Mouse (Mus musculus): ENCODE measurements around the gene Tomm40. TPM values are rescaled to one million over a fixed set of nuclear protein-coding genes. Genes with fewer than 3 reads are reported as not detected.

Gene Tomm40
- polyA plus RNA-seq, 1 experiment from 2014 or later: 81.5 TPM

- no peaks in the 10 kb centered on the region for H3K9me3 ChIP-seq (ENCODE audit: low read length)
- ATAC-seq: no peak
Observed at GRCm38 (mm10) chr7:19697949-19698906, 17.0 kb downstream of the Tomm40 start.

GRCm38 (mm10) chr7:19696336-19696873 lies 18.8 kb downstream of the Tomm40 start:
- Histone ChIP-seq H3K36me3 (replicated peaks; ENCODE audit: insufficient read depth, low read length) (peaks cover 11% of the 10 kb centered on the region), H3K27me3 (ENCODE audit: insufficient read depth, low read length) (no peaks in the 10 kb centered on the region), H3K4me3 (ENCODE audit: low read depth, low read length) (peak overlapping the region; percentile 49), H3K9me3 (ENCODE audit: low read length) (no peaks in the 10 kb centered on the region), H3K4me1 (ENCODE audit: insufficient read depth) (peaks cover 65% of the 10 kb centered on the region), H3K27ac (ENCODE audit: low read depth) (peak overlapping the region; percentile 98), H3K4me2 (ENCODE audit: low read depth, low read length) (peak overlapping the region; percentile 68), H3K9ac (replicated peaks) (peak overlapping the region; percentile 83)
- DNase-seq: peak; percentile 35
- 79% methylated on average over 34 of the region's 34 CpGs for WGBS (ENCODE audit: insufficient replicate concordance)
- no peak for ATAC-seq
- no peak for TF ChIP-seq EP300 (IDR thresholded peaks at IDR 0.05; ENCODE audit: low read depth)
- peak; percentile 12; the same call in 1 of the 2 replicates for TF ChIP-seq CTCF (IDR thresholded peaks at IDR 0.05; ENCODE audit: low read depth)

More at GRCm38 (mm10) chr7:19697949-19698906, 17.0 kb downstream of the Tomm40 start:
- H3K4me3 ChIP-seq (ENCODE audit: low read depth, low read length): peak overlapping the region; percentile 49
- H3K27me3 ChIP-seq (ENCODE audit: insufficient read depth, low read length): no peaks in the 10 kb centered on the region
- peak overlapping the region; percentile 83 for H3K9ac ChIP-seq (replicated peaks)
- TF ChIP-seq EP300 (IDR thresholded peaks at IDR 0.05; ENCODE audit: low read depth) (no peak), CTCF (IDR thresholded peaks at IDR 0.05; ENCODE audit: low read depth) (peak; percentile 56)
- peaks cover 71% of the 10 kb centered on the region for H3K4me1 ChIP-seq (ENCODE audit: insufficient read depth)
- H3K36me3 ChIP-seq (replicated peaks; ENCODE audit: insufficient read depth, low read length): peaks cover 15% of the 10 kb centered on the region
- peak; percentile 63 for DNase-seq
- WGBS (ENCODE audit: insufficient replicate concordance): 3% methylated on average over 28 of the region's 28 CpGs
- H3K4me2 ChIP-seq (ENCODE audit: low read depth, low read length): peak overlapping the region; percentile 68
- H3K27ac ChIP-seq (ENCODE audit: low read depth): peak overlapping the region; percentile 98

GRCm38 (mm10) chr7:19695881-19696280 lies 19.4 kb downstream of the Tomm40 start:
- Histone ChIP-seq H3K36me3 (replicated peaks; ENCODE audit: insufficient read depth, low read length) (peaks cover 11% of the 10 kb centered on the region), H3K27me3 (ENCODE audit: insufficient read depth, low read length) (no peaks in the 10 kb centered on the region), H3K4me3 (ENCODE audit: low read depth, low read length) (peak overlapping the region; percentile 49; the same call in 1 of the 2 replicates), H3K4me1 (ENCODE audit: insufficient read depth) (peaks cover 66% of the 10 kb centered on the region), H3K27ac (ENCODE audit: low read depth) (peak overlapping the region; percentile 98), H3K9me3 (ENCODE audit: low read length) (no peaks in the 10 kb centered on the region), H3K9ac (replicated peaks) (peak overlapping the region; percentile 83; the same call in 1 of the 2 replicates), H3K4me2 (ENCODE audit: low read depth, low read length) (peak overlapping the region; percentile 68)
- 50% methylated on average over 6 of the region's 6 CpGs for WGBS (ENCODE audit: insufficient replicate concordance)
- no peak for ATAC-seq
- no peak for TF ChIP-seq EP300 (IDR thresholded peaks at IDR 0.05; ENCODE audit: low read depth)
- no peak for TF ChIP-seq CTCF (IDR thresholded peaks at IDR 0.05; ENCODE audit: low read depth)
- peak; percentile 43 for DNase-seq

- Histone ChIP-seq H3K4me2 (ENCODE audit: low read depth, low read length) (peak overlapping the region; percentile 68), H3K9ac (replicated peaks) (peak overlapping the region; percentile 23), H3K9me3 (ENCODE audit: low read length) (no peaks in the 10 kb centered on the region), H3K4me3 (ENCODE audit: low read depth, low read length) (no peak overlapping the region), H3K4me1 (ENCODE audit: insufficient read depth) (peaks cover 59% of the 10 kb centered on the region), H3K27me3 (ENCODE audit: insufficient read depth, low read length) (no peaks in the 10 kb centered on the region), H3K36me3 (replicated peaks; ENCODE audit: insufficient read depth, low read length) (peaks cover 11% of the 10 kb centered on the region), H3K27ac (ENCODE audit: low read depth) (peak overlapping the region; percentile 98)
- ATAC-seq (no peak), DNase-seq (no peak)
- TF ChIP-seq EP300 (IDR thresholded peaks at IDR 0.05; ENCODE audit: low read depth) (peak; percentile 52), CTCF (IDR thresholded peaks at IDR 0.05; ENCODE audit: low read depth) (no peak)
- 6% methylated on average over 8 of the region's 8 CpGs for whole genome bisulfite sequencing (ENCODE audit: insufficient replicate concordance)
Observed at GRCm38 (mm10) chr7:19695213-19695594, 20.0 kb downstream of the Tomm40 start.

- H3K4me1 ChIP-seq (ENCODE audit: insufficient read depth): peaks cover 53% of the 10 kb centered on the region
- TF ChIP-seq CTCF (IDR thresholded peaks at IDR 0.05; ENCODE audit: low read depth) (no peak), EP300 (IDR thresholded peaks at IDR 0.05; ENCODE audit: low read depth) (no peak)
- peaks cover 11% of the 10 kb centered on the region for H3K36me3 ChIP-seq (replicated peaks; ENCODE audit: insufficient read depth, low read length)
- ATAC-seq: no peak; the same call in 1 of the 2 replicates
- H3K27me3 ChIP-seq (ENCODE audit: insufficient read depth, low read length): no peaks in the 10 kb centered on the region
- peak overlapping the region; percentile 68; the same call in 1 of the 2 replicates for H3K4me2 ChIP-seq (ENCODE audit: low read depth, low read length)
- DNase-seq: peak; percentile 51
- WGBS (ENCODE audit: insufficient replicate concordance): 36% methylated on average over 10 of the region's 10 CpGs
- peak overlapping the region; percentile 98 for H3K27ac ChIP-seq (ENCODE audit: low read depth)
- peak overlapping the region; percentile 23 for H3K9ac ChIP-seq (replicated peaks)
- no peaks in the 10 kb centered on the region for H3K9me3 ChIP-seq (ENCODE audit: low read length)
- H3K4me3 ChIP-seq (ENCODE audit: low read depth, low read length): no peak overlapping the region
Observed at GRCm38 (mm10) chr7:19694336-19695212, 20.7 kb downstream of the Tomm40 start.

Data from liver, postnatal 0 days (tissue).